Mouse (Mus musculus) adrenal gland, postnatal 25 days (tissue): ENCODE data around the gene Prn. TPM values are rescaled to one million over a fixed set of nuclear protein-coding genes. Genes with fewer than 3 reads are reported as not detected.

Source experiments
- DNase-seq: peaks from one replicate; pipeline ENCODE4 v3.0.0; 2021; ENCODE audit warnings: mixed read lengths
- total RNA-seq: library from RNA; stranded (reverse); gene quantifications from 2 replicates; pipeline ENCODE4 v1.2.3, GENCODE M21; 2021

Gene Prn
- total RNA-seq, 1 experiment from 2014 or later: 0.24 TPM

DNA sequence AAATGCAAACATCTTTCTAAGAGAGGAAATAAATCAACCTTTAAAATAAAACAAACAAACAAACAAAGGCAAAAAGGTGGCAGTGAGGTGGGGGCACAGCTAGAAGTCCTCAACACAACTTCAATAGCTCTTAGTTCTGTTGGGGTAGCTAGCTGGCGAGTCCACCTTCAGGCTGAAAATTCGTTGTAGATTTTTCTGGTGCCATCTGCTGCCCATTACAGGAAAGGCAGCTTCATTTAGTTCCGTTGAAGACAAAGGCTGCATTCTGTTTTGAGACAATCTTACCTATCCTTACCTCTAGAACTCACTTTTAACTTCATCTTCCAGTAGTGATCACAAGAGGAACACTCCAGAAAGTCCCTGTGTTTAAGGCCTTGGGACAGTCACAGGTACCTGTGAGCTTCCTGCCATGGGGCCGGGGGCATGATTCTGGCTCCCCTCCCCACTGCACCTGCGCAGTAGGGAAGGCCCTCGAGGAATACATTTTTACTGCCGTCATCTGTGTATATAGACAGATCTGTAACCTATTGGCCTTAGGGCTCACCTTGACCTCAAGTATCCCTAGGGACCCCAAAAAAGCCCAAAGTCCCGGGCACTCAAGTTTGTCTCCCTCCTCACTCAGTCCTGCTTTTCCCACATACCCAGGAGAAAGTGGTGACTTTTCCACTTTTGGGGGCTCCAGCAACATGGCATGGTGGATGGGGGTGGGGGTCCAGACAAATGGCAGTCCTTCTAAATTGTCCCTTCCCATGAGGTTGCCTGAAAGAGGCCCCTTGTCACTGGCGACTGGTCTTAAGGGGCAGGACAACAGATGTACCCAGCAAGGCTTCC is 40.2 kb downstream of the Prn start:
- DNase-seq: peak; percentile 52

GRCm38 (mm10) chr2:131950598-131951095 is 40.9 kb downstream of the Prn start, which contains the start of gene Prnd:
Prnd (plus strand) TSS chr2:131950861.
- DNase-seq: no peak

DNA sequence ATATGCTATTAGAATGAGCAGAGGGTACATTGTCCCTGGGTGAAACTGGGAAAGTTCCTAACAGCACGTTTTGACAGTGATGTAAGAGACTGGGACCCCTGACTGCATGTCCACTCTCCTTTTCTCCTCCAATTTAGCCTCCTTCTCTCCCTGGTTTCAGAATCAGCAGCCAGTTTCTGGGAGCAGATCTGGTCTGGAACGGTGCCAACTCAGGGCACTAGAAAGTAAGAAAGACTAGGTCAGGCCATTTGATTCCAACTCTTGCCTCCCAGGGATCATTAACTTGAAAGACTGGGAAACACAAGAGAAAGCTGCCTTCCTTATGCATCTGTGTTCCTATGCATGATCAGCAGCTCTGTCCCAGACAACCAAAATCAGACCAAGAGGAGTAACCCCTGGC is 42.7 kb downstream of the Prn start:
- peak; percentile 33 for DNase-seq

- DNase-seq: peak; percentile 34
Observed at GRCm38 (mm10) chr2:131952961-131953538, 43.3 kb downstream of the Prn start.

DNA sequence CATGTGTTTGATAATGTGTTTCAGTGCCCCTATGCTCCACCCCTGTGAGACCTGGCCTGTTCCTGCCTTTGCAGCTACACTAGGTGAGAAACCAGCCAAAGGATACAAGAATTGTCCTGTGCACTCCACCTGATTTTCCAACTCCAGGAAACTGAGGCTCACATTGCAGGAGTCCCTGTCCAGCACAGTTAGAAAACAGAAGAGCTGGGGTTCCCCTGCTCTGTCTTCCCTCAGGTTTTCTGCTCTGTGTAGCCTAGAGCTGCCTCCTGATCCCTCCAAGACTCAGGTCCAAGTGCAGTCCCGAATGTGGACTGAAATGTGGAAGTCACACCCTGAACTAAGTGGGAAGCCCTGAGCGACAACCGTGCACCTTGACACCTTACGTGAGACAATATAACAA is 44.0 kb downstream of the Prn start:
- DNase-seq: no peak

DNA sequence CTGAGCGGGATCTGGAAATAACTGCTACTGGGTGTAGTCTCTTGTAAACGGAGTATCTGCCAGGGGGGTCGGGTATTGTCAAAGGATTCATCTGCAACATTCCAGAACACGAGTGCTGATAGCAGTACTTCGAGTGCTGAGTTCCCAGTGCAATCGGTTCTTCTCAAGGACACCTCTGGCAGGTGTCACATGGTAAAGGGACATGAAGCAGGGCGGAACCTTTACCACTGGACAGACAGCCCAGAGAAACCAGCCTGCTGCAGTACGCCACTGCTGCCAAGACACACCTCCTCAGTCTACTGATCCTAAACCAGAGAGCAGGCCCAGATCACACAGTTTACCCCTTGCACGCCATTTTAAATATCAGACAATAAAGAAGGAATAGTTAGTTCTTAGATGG is 45.1 kb downstream of the Prn start:
- DNase-seq: peak; percentile 40

DNA sequence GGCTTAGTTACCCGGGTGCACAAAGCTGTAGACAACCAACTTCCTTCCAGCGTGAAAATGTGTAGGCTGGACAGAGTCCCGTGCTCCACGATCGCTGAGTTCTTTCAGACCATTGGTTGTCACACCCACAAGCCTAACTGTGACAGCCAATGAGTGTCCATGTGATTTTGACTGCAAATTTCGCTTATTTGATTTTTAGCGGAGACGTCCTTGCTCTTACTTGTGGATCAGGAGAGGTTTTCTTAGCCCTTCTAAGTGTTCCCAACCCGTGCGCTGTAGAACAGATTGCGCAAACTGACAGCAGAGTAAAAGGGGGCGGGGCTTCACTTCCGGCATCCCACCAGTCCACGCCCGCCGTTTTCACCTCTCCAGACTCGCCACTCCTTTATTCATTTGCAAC is 45.5 kb downstream of the Prn start:
- DNase-seq: peak; percentile 39

- no peak for DNase-seq
Observed at GRCm38 (mm10) chr2:131956336-131957256, 46.8 kb downstream of the Prn start.

DNA sequence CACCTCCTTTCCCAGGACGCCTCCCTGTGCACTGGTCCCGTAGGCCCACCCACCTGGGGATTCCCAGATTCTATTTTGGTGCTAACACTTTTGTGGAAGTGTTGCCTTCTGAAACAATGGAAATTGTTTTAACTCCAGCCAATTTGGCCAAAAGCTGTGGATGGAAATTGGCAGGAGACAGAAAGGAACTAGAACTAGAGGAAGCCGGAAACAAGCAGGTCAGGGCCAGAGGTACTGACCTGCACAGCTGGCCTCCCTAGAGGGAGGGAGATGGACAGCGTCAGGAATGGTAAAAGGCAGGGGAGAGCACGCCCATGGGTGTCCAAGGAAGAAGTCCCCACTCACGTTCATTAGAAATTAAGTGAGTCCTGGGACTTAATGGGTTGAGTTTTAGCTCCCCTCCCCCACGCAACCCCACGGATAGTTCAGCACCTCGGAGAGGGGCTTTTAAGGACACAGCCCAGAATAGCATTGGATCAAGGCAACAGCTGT is 48.0 kb downstream of the Prn start:
- DNase-seq: no peak

GRCm38 (mm10) chr2:131961671-131962070 is 51.9 kb downstream of the Prn start:
- DNase-seq: no peak

GRCm38 (mm10) chr2:131970597-131970996 is 60.8 kb downstream of the Prn start:
- no peak for DNase-seq

- no peak for DNase-seq
Observed at GRCm38 (mm10) chr2:131971098-131971497, 61.3 kb downstream of the Prn start.

GRCm38 (mm10) chr2:131976663-131977062 is 66.9 kb downstream of the Prn start:
- DNase-seq: no peak

DNA sequence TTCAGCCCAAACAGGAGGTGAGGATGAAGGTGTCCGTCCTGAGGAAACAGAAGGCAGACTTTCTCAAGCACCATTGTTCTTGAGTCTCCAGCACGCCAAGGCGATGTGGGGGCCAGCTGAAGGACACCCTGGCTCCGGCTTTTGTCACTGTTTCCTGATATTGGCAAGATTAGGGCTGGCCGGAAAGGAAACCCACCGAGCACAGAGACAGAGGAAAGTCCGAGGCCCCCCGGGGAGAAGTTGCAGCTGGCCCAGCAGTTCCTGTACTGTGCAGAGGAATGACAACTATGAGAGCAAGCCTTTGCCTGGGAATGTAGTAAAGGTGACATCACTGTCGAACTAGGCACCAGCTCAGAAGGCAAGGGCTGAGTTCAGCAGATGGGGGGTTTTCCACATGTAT is 71.1 kb downstream of the Prn start:
- DNase-seq: no peak

- peak; percentile 48 for DNase-seq
Observed at GRCm38 (mm10) chr2:131982546-131983196, 72.9 kb downstream of the Prn start.

GRCm38 (mm10) chr2:131987950-131988349 is 78.2 kb downstream of the Prn start:
- DNase-seq: no peak

- no peak for DNase-seq
Observed at GRCm38 (mm10) chr2:131988550-131988949, 78.8 kb downstream of the Prn start.

DNA sequence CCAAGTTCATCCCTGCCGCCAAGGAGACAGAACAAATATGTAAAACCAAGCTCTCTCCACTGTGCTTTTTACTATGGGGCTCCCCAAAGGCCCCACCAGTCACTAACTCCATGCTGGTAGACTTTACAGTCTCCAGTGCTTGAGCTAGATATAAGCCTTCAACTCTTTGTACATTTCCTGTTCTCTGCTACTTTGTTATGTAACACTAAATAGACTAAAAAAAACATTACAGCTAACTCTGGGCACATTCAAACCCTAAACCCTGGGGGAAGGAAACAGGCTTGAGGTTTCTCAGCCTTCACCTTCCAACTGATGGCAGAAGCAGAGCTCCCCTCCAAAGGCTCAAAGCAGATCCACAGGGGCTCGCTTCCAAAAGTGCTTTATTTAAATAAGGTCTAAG is 82.7 kb downstream of the Prn start:
- no peak for DNase-seq

DNA sequence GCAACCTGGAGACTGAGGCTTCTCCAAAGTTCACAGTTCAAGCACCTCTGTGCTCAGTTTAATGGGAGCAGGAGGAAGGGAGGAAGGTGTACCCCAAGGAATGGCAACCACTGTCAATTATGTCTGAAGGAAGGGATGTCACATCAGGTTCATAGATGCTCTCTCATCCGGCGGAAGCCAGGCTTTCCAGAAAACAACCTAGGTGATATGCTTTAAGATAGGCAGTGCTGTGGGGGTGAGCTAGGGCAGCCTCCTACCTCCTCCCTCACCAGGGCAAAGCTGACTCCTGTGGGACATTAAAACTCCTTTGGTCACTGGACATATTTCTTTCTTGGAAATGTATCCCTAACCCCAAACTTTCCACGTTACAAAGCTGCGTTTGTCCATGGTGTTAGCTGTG is 83.4 kb downstream of the Prn start:
- no peak for DNase-seq

DNA sequence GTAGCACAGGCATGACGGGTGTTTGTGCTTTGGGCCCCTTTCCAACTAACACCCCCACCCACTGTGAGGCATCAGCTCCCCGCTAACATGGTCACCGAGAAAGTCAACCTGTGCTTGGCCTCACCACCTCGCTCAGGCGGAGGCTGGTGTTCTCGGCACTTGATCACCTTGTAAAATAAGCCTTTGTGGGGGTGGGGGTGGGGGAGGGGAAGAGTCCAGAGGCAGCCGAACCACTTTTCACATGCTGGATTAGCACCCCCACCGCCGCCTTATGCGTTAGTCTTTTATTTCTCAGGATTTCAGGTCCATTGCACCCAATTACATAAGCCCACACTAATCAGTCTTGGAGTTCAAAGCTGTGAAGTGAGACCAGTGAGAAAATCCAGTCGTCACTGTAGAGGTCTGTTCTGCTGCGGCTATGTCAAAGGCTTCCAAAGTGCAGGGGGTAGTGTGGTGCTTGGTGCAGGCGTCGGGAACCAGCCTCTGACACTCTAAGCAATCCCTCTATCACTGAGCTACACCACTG is 83.9 kb downstream of the Prn start:
- no peak for DNase-seq

GRCm38 (mm10) chr2:131994971-131995370 is 85.2 kb downstream of the Prn start:
- DNase-seq: no peak

- no peak for DNase-seq
Observed at GRCm38 (mm10) chr2:131995742-131996141, 86.0 kb downstream of the Prn start.
